Mouse (Mus musculus) limb, embryonic 13.5 days (tissue): ENCODE data around the gene Esrrg. TPM values are rescaled to one million over a fixed set of nuclear protein-coding genes. Genes with fewer than 3 reads are reported as not detected.

ENCODE experiments used
- ATAC-seq: fragments of 200-750 bp; cut with Nextera tagmentation; 2 replicates; pipeline ENCODE4 v1.8.0; 2017; ENCODE audit warnings: low read depth, moderate number of reproducible peaks, moderate TSS enrichment; ENCODE audit not compliant: low FRiP score
- H3K27ac ChIP-seq: fragments of 300-500 bp; sonication (generic); 2 replicates; pipeline ENCODE4 v1.5.1; 2015; ENCODE audit warnings: inconsistent platforms, mild to moderate bottlenecking, moderate library complexity
- H3K27me3 ChIP-seq: fragments of 300-500 bp; sonication (generic); 2 replicates; pipeline ENCODE4 v1.6.1; 2015; ENCODE audit warnings: mild to moderate bottlenecking, inconsistent platforms
- H3K36me3 ChIP-seq: fragments of 300-500 bp; sonication (generic); 2 replicates; pipeline ENCODE4 v1.6.1; 2015; ENCODE audit warnings: inconsistent platforms, mild to moderate bottlenecking, moderate library complexity
- H3K4me1 ChIP-seq: fragments of 300-500 bp; sonication (generic); 2 replicates; pipeline ENCODE4 v1.6.1; 2015; ENCODE audit warnings: inconsistent platforms
- H3K4me2 ChIP-seq: fragments of 300-500 bp; sonication (generic); replicated peaks from 2 replicates; pipeline ENCODE4 v1.6.1; 2015; ENCODE audit warnings: inconsistent platforms, mild to moderate bottlenecking, moderate library complexity
- H3K4me3 ChIP-seq: fragments of 300-500 bp; sonication (generic); 2 replicates; pipeline ENCODE4 v1.5.1; 2015; ENCODE audit warnings: moderate library complexity, mild to moderate bottlenecking, inconsistent platforms
- H3K9ac ChIP-seq: fragments of 300-500 bp; sonication (generic); 2 replicates; pipeline ENCODE4 v1.6.1; 2015; ENCODE audit warnings: mild to moderate bottlenecking, inconsistent platforms
- H3K9me3 ChIP-seq: fragments of 300-500 bp; sonication (generic); 2 replicates; pipeline ENCODE4 v1.6.1; 2016; ENCODE audit warnings: inconsistent platforms
- WGBS: fragments of 180-500 bp; shearing (Covaris S2); methylation state at CpG from one replicate; pipeline ENCODE4 v1.1.7; 2015; 5-methylcytosine and 5-hydroxymethylcytosine counted together
- polyA plus RNA-seq: library from polyadenylated mRNA; unstranded; fragments of >200 nt; fragmentation: Nextera tagmentation; extraction: Ambion mirVana; gene quantifications from 2 replicates; pipeline ENCODE4 v1.2.1, GENCODE M21; 2015

The Esrrg gene
- polyA plus RNA-seq, 1 experiment from 2014 or later = 3.1 TPM

DNA sequence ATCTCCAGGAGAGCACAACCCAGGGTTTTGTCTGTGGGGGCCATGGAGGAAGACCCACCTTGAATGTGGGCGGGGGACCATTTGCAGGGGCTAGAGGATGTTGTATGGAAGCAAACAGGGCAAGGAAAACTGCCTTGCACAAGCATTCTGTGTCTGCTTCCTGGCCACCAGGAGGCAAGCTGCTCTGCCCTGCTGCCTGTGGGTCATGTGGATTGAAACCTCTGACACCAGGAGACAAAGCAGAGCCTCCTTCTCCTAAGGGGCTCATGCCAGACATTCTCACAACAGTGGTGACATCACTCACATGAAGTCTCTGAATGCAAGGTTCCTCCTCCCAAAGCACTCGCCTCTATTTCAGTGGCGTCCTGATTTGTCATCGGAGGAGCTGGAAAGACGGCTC is 234.1 kb downstream of the Esrrg start:
- Histone ChIP-seq H3K4me1 (no peaks in the 10 kb centered on the region), H3K9ac (no peak overlapping the region), H3K4me2 (no peak overlapping the region), H3K27me3 (no peaks in the 10 kb centered on the region), H3K9me3 (no peaks in the 10 kb centered on the region), H3K4me3 (no peak overlapping the region), H3K36me3 (no peaks in the 10 kb centered on the region), H3K27ac (no peak overlapping the region)
- WGBS = 94% methylated on average over 5 of the region's 5 CpGs
- no peak for ATAC-seq

DNA sequence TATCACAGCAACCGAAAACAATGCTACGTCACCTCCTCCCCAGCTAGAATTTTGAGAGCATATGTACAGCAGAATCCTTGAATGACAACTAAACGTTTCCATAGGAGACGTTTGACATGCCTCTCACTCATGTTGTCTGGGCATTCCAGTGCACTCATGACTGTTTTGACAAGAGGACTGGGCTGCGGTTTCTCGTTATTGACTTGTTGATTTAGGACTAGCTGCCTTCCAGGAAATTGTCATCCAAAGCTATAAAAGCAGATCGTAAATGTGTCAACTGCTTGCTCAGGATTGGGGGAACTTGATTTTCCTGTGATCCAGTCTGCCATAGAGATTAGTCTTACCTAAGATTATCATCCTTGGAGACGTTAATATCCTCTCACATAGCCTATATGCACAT is 245.6 kb downstream of the Esrrg start:
- H3K27ac ChIP-seq = no peak overlapping the region
- WGBS = 15% methylated on average over 8 of the region's 8 CpGs
- H3K27me3 ChIP-seq = no peaks in the 10 kb centered on the region
- H3K9me3 ChIP-seq = no peaks in the 10 kb centered on the region
- H3K9ac ChIP-seq = no peak overlapping the region
- no peaks in the 10 kb centered on the region for H3K36me3 ChIP-seq
- 0 out of 2 replicates have a peak, but pooled peaks cover 6% of the 10 kb centered on the region for H3K4me1 ChIP-seq
- H3K4me3 ChIP-seq = no peak overlapping the region
- H3K4me2 ChIP-seq = no peak overlapping the region
- no peak for ATAC-seq

DNA sequence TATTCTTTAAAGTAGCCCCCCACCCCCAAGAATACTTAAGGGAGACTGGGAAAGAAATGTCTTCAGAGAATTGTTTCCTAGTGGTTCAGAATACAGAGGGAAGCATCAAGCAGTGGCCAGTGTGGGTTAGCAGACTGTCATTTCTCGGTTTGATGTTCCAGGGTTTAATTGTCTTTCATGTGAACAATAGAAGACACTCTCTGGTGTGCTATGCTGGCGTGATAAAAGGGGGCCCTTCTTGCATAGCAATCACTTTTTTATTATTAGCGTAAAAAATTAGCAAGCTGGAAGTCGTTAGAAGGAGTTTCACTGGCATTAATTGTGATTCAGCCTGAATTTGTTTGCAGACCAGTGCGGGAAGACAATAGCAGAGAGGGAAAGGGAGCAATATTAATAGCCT is 253.7 kb downstream of the Esrrg start:
- no peak overlapping the region for H3K4me2 ChIP-seq
- H3K27ac ChIP-seq = no peak overlapping the region
- no peaks in the 10 kb centered on the region for H3K27me3 ChIP-seq
- H3K36me3 ChIP-seq = no peaks in the 10 kb centered on the region
- ATAC-seq = no peak
- H3K4me1 ChIP-seq = peaks cover 3% of the 10 kb centered on the region; the same call in 1 of the 2 replicates
- 52% methylated on average over 5 of the region's 5 CpGs for WGBS
- H3K4me3 ChIP-seq = no peak overlapping the region
- no peaks in the 10 kb centered on the region for H3K9me3 ChIP-seq
- H3K9ac ChIP-seq = no peak overlapping the region

DNA sequence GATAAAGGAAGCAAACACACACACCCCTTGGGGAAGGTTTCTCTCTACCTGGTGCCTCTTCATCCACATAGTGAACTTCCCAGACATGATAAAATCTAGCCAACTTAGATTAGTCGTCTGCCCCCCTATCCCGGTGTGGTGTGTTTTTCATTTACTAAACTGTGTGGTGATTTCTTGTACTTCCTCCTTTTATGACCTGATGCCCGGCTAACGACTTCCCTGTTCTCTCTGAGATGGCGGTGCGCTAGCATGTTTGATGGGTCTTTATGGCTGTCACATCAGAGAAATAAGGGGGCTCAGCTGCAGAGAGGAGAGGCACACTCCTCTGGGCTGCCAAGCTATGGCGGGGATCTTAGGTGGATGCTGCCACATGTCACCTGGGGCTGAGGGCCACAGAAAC is 259.8 kb downstream of the Esrrg start:
- 26% methylated on average over 7 of the region's 7 CpGs for WGBS
- H3K27ac ChIP-seq = no peak overlapping the region
- no peak overlapping the region for H3K4me3 ChIP-seq
- H3K9me3 ChIP-seq = no peaks in the 10 kb centered on the region
- H3K4me2 ChIP-seq = no peak overlapping the region
- no peak overlapping the region for H3K9ac ChIP-seq
- ATAC-seq = no peak
- no peaks in the 10 kb centered on the region for H3K36me3 ChIP-seq
- H3K27me3 ChIP-seq = no peaks in the 10 kb centered on the region
- H3K4me1 ChIP-seq = peaks cover 6% of the 10 kb centered on the region; the same call in 1 of the 2 replicates

DNA sequence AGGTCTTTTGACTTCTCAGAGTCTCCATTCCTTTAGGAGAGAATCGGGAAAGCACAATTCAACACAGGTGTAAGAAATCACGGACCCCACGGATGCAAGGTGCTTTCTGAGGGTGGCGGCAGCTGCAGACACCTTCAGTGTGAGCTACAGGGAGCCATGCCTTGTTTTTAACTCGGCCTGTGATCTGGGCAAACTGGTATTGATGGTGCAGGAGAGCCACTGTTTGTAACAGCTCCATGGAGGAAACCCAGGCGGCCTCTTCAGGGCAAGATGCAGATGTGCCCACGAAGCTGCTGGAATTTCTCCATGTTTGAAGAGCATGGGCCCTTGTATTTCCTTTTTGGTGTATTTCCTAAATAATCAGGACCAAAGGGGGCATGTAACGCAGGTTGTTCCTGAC is 263.6 kb downstream of the Esrrg start:
- Histone ChIP-seq H3K9me3 (no peaks in the 10 kb centered on the region), H3K36me3 (no peaks in the 10 kb centered on the region), H3K4me3 (no peak overlapping the region), H3K27ac (no peak overlapping the region), H3K9ac (no peak overlapping the region), H3K4me1 (peaks cover 6% of the 10 kb centered on the region; the same call in 1 of the 2 replicates), H3K27me3 (no peaks in the 10 kb centered on the region), H3K4me2 (no peak overlapping the region)
- no peak for ATAC-seq
- 50% methylated on average over 8 of the region's 8 CpGs for WGBS

DNA sequence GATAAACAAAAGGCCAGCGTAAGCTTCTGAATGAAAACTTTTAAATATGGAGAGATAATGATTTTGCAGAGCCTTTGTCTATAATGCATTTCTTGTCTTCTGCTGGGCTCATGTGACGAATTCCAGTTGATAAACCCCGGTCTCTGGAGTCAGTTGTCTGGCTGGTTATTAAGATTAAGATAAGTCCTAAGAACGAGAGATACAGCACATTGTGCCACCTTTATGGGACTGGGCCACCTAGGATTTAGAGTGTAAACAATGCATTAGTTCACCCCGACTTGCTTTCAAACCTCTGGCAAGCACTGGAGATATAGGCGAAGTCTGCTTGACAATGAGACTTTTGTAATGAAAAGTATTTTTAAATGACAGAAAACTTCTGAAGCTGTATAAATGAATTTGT is 264.2 kb downstream of the Esrrg start:
- no peak overlapping the region for H3K4me3 ChIP-seq
- no peak for ATAC-seq
- 64% methylated on average over 6 of the region's 6 CpGs for WGBS
- no peaks in the 10 kb centered on the region for H3K27me3 ChIP-seq
- H3K9me3 ChIP-seq = no peaks in the 10 kb centered on the region
- no peak overlapping the region for H3K9ac ChIP-seq
- no peak overlapping the region for H3K27ac ChIP-seq
- no peaks in the 10 kb centered on the region for H3K36me3 ChIP-seq
- H3K4me1 ChIP-seq = peaks cover 6% of the 10 kb centered on the region; the same call in 1 of the 2 replicates
- no peak overlapping the region for H3K4me2 ChIP-seq

DNA sequence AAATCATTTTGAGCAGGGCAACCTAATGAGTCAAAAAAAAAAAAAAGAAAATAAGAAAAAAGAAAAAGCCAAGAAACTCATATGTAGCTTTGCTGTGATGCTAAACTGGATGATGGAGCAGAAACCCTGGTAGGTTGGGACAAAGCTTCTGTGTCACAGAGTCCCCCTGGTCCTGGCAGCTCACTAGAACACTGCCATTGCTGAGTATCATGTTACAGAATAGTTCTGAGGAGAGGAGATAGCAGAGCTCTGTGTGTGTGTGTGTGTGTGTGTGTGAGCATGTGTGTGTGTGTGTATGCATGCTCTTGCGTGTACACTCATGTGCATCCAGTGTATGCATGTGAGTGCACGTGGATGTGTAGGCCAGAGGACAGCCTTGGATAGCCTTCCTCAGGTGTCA is 265.2 kb downstream of the Esrrg start:
- no peak overlapping the region for H3K27ac ChIP-seq
- no peak for ATAC-seq
- WGBS = 70% methylated on average over 2 of the region's 2 CpGs

DNA sequence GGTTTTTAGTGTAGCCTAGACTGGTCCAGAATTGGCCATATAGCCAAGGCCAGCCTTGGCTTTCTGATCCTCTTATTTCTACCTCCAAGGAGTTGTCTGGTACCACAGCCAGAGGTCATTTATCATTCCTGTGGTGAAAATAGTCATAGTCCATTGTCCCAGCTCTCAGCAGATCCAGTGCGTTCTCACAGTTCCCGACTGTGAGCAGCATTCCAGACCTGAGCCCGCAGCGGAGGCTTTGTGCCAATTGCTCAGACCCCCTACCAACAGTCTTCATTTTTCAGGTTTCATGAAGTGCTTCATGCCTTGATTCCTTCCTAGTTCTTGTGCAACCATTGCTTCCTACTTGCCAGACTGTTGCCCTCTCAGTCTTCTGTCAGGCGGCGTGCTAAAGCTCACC is 278.7 kb downstream of the Esrrg start:
- Histone ChIP-seq H3K4me3 (no peak overlapping the region), H3K36me3 (no peaks in the 10 kb centered on the region), H3K9ac (no peak overlapping the region), H3K27ac (no peak overlapping the region), H3K4me2 (no peak overlapping the region), H3K27me3 (no peaks in the 10 kb centered on the region), H3K4me1 (no peaks in the 10 kb centered on the region), H3K9me3 (no peaks in the 10 kb centered on the region)
- WGBS = 85% methylated on average over 6 of the region's 6 CpGs
- ATAC-seq = no peak

More for the DNA sequence above, 265.2 kb downstream of the Esrrg start:
- no peaks in the 10 kb centered on the region for H3K36me3 ChIP-seq
- H3K9ac ChIP-seq = no peak overlapping the region
- H3K4me2 ChIP-seq = no peak overlapping the region
- H3K4me3 ChIP-seq = no peak overlapping the region
- no peaks in the 10 kb centered on the region for H3K27me3 ChIP-seq
- peaks cover under 1% of the 10 kb centered on the region; the same call in 1 of the 2 replicates for H3K4me1 ChIP-seq
- no peaks in the 10 kb centered on the region for H3K9me3 ChIP-seq

DNA sequence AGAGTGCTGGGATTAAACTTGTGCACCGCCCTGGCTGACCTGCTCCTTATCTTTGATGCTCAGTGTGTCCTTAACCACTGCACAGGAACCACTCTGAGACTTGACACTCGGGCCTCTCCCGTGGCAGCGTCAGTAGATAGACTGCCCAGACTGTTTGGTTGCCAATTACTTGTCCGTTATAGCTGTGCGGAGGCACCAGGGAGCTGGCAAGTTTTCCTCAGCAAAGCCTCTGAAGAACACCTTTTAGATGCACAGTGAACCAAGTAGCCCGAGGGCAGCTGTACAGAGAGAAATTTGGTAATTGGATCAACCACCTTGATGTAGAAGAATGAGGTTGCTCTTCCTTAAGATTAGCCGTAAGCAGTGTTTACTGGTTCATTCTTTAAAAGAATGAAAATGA is 279.6 kb downstream of the Esrrg start:
- Histone ChIP-seq H3K27ac (no peak overlapping the region), H3K9me3 (no peaks in the 10 kb centered on the region), H3K4me1 (no peaks in the 10 kb centered on the region), H3K4me3 (no peak overlapping the region), H3K9ac (no peak overlapping the region), H3K27me3 (no peaks in the 10 kb centered on the region), H3K4me2 (no peak overlapping the region), H3K36me3 (no peaks in the 10 kb centered on the region)
- no peak for ATAC-seq
- 69% methylated on average over 8 of the region's 8 CpGs for WGBS

DNA sequence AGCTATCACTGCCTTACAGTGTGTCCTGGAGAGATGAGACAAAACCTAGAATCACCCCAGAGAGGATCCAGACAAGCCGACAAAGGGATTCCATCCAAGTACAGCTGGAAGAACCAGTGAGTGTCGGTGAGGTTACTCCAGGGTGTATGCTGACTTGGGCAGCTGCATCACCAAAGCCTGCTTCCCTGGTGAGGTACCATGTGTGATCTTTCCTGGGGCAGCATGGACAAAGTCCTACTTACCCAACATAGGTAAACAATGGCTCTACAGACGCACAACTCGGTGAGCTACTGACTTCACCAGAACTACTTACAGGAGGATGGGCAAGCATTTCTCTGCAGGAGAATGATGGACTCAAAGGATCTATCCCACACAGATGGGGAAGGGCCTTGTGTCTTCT is 280.5 kb downstream of the Esrrg start:
- Histone ChIP-seq H3K4me1 (no peaks in the 10 kb centered on the region), H3K9me3 (no peaks in the 10 kb centered on the region), H3K36me3 (no peaks in the 10 kb centered on the region), H3K27me3 (no peaks in the 10 kb centered on the region), H3K4me3 (no peak overlapping the region), H3K4me2 (no peak overlapping the region), H3K9ac (no peak overlapping the region), H3K27ac (no peak overlapping the region)
- ATAC-seq = no peak
- 89% methylated on average over 4 of the region's 4 CpGs for WGBS

DNA sequence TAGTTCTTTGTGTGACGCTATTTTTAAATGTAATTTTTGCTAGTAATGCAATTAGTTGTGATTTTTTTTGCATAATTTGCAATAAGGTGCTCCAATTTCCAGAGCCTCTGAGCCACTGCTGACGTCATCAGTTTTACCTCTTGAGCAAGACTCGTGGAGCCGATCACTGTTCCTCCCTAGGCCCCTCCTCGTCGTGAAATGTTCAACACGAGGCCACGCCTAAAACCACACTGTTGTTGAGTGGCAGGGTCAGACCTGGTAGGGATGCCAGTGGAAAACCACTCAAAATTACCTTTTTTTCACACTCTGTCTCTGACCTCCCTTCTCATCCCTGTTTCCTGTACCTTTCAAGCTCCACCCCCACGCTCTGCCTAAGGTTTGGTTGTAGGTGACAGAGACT is 282.7 kb downstream of the Esrrg start:
- H3K27me3 ChIP-seq = no peaks in the 10 kb centered on the region
- 81% methylated on average over 9 of the region's 9 CpGs for WGBS
- no peak overlapping the region for H3K4me2 ChIP-seq
- H3K9me3 ChIP-seq = no peaks in the 10 kb centered on the region
- no peak for ATAC-seq
- no peak overlapping the region for H3K27ac ChIP-seq
- H3K4me3 ChIP-seq = no peak overlapping the region
- H3K36me3 ChIP-seq = no peaks in the 10 kb centered on the region
- no peak overlapping the region for H3K9ac ChIP-seq
- H3K4me1 ChIP-seq = no peaks in the 10 kb centered on the region

DNA sequence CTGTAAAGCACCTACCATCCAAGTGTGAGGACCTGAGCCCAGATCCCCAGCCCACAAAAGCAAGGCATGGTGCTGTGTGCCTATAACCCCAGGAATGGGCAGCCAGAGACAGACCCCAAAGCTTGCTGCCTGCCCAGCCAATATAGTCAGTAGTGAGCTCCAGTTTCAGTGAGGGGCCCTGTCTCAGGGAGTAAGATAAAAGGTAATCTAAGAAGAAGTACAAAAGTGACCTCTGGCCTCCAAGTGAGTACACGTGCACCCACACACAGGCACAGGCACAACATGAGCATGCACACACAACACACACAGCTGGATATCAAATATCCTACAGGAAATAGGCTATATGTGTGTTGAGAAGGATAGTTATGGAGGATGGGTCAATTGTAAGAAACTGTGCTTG is 286.9 kb downstream of the Esrrg start:
- no peaks in the 10 kb centered on the region for H3K4me1 ChIP-seq
- no peak overlapping the region for H3K9ac ChIP-seq
- H3K27ac ChIP-seq = no peak overlapping the region
- no peaks in the 10 kb centered on the region for H3K36me3 ChIP-seq
- WGBS = 26% methylated on average over 1 of the region's 1 CpGs
- H3K4me3 ChIP-seq = no peak overlapping the region
- H3K4me2 ChIP-seq = no peak overlapping the region
- no peak for ATAC-seq
- H3K9me3 ChIP-seq = no peaks in the 10 kb centered on the region
- no peaks in the 10 kb centered on the region for H3K27me3 ChIP-seq

DNA sequence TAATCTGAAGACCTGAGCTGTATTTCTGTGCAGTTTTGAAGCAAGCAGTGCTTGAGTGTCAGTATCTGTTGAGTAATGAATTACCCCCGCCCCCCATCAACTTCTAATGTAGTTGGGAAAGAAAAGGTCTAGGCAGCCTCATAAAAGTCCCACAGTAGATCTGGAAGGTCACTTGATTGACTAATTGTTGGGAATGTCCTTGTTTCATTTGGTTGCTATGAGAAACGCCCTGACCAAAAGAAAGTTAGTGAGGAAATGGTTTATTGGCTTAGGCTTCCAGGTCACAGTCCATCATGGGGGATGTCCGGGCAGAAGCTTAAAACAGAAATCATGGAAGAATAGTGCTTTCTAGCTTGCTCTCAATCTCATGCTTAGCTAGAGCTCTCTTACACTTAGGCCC is 287.7 kb downstream of the Esrrg start:
- H3K27ac ChIP-seq = no peak overlapping the region
- H3K4me1 ChIP-seq = no peaks in the 10 kb centered on the region
- H3K4me2 ChIP-seq = no peak overlapping the region
- H3K9me3 ChIP-seq = no peaks in the 10 kb centered on the region
- ATAC-seq = no peak
- no peak overlapping the region for H3K9ac ChIP-seq
- no peaks in the 10 kb centered on the region for H3K36me3 ChIP-seq
- no peak overlapping the region for H3K4me3 ChIP-seq
- H3K27me3 ChIP-seq = no peaks in the 10 kb centered on the region
- WGBS = 66% methylated on average over 3 of the region's 3 CpGs
